Mouse (Mus musculus) bone marrow macrophage, adult 2 months (primary cell): ENCODE data around the gene Npr1.

Source experiments
- CTCF ChIP-seq: IDR thresholded peaks from 2 replicates; pipeline ENCODE4 v1.5.1; 2012; ENCODE audit warnings: low read depth, mild to moderate bottlenecking, low read length, moderate library complexity
- POLR2A ChIP-seq: IDR thresholded peaks from 2 replicates; pipeline ENCODE4 v1.6.1; 2012; ENCODE audit warnings: mild to moderate bottlenecking, low read depth, low read length, borderline replicate concordance

DNA sequence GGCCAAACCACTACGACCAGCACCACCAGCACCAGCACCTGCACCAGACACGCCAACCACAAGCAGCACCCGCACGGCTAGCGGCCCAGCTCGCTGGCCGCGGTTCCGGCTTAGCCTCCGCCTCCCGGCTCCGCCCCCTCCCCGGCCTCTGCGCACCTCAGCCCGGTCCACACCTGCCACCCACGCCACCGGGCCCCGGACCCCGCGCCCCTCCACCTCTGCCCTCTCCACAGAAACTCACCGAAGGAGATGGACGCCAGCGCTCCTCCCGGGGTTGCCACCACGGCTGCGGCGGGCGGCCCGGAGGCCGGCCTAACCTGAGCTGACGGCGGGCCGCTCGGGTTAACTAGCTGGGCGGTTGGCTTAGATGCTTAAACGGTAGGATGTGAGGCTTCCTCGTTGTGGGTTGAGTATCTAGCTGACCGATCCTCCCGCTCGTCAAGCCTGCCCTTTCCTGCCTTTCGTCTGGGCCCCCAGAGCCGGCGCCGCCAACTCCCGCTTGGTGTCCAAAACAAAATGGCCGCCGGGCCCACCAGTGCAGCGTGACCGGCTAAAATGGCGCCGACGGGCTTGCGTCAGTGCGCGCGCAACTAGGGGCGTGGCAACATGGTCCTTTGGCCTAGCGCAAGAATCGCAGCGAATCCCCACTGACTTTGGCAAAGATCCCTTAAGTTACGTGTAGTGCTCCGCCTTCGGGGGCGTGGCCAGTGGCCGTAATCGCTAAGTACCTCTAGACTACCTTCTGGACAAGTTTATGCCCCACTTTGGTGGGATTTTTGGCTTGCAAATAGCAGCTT, 43.5 kb upstream of the Npr1 start, which contains the start of gene Chtop:
- TF ChIP-seq POLR2A (no peak), CTCF (no peak)
